Mouse (Mus musculus) testis, adult 2 months (tissue): Measurements from ENCODE around the gene Spi1. TPM values are rescaled to one million over a fixed set of nuclear protein-coding genes. Genes with fewer than 3 reads are reported as not detected.

ENCODE experiments used
- H3K27ac ChIP-seq: fragments of 200-500 bp; 2 replicates; pipeline ENCODE4 v1.5.1; 2012; ENCODE audit warnings: low read depth, low read length; ENCODE audit not compliant: control insufficient read depth, insufficient read depth
- H3K27me3 ChIP-seq: fragments of 200-500 bp; 2 replicates; pipeline ENCODE4 v1.6.1; 2012; ENCODE audit warnings: mild to moderate bottlenecking, low read length, moderate library complexity; ENCODE audit not compliant: control insufficient read depth, insufficient read depth
- H3K36me3 ChIP-seq: fragments of 200-500 bp; 2 replicates; pipeline ENCODE4 v1.6.1; 2012; ENCODE audit warnings: mild to moderate bottlenecking, low read length; ENCODE audit not compliant: control insufficient read depth, insufficient read depth
- H3K4me1 ChIP-seq: fragments of 200-500 bp; 2 replicates; pipeline ENCODE4 v1.6.1; 2012; ENCODE audit warnings: low read length; ENCODE audit not compliant: control insufficient read depth, insufficient read depth
- H3K4me3 ChIP-seq: fragments of 200-500 bp; 2 replicates; pipeline ENCODE4 v1.5.1; 2012; ENCODE audit warnings: low read depth, mild to moderate bottlenecking, low read length, moderate library complexity, mixed read lengths; ENCODE audit not compliant: control insufficient read depth
- CTCF ChIP-seq: fragments of 200-500 bp; IDR thresholded peaks from 2 replicates; pipeline ENCODE4 v1.5.1; 2012; ENCODE audit warnings: low read depth, mild to moderate bottlenecking, inconsistent platforms, low read length, moderate library complexity; ENCODE audit not compliant: control insufficient read depth, insufficient read depth, insufficient replicate concordance
- POLR2A ChIP-seq: fragments of 200-500 bp; IDR thresholded peaks from 2 replicates; pipeline ENCODE4 v1.6.1; 2012; ENCODE audit warnings: low read depth, mild to moderate bottlenecking, inconsistent platforms, low read length, moderate library complexity; ENCODE audit not compliant: control insufficient read depth
- polyA plus RNA-seq: library from polyadenylated mRNA; depleted of rRNA; stranded (reverse); fragments of >200 nt; gene quantifications from 2 replicates; pipeline ENCODE4 v1.2.3, GENCODE M21; 2012; rRNA removed

Spi1 gene
- polyA plus RNA-seq, 1 experiment, result 2.5 TPM

GRCm38 (mm10) chr2:91152885-91153377, 70.7 kb downstream of the Spi1 start:
- Histone ChIP-seq H3K4me1 (no peaks in the 10 kb centered on the region), H3K27me3 (no peaks in the 10 kb centered on the region), H3K36me3 (peaks cover 1% of the 10 kb centered on the region; the same call in 1 of the 2 replicates), H3K27ac (no peak overlapping the region), H3K4me3 (no peak overlapping the region)
- TF ChIP-seq CTCF, result no peak
- no peak for TF ChIP-seq POLR2A

- peaks cover 1% of the 10 kb centered on the region; the same call in 1 of the 2 replicates for H3K36me3 ChIP-seq
- H3K4me1 ChIP-seq, result no peaks in the 10 kb centered on the region
Measured at GRCm38 (mm10) chr2:91154091-91154490, 71.9 kb downstream of the Spi1 start.

GRCm38 (mm10) chr2:91157002-91157752, 75.0 kb downstream of the Spi1 start:
- no peaks in the 10 kb centered on the region for H3K4me1 ChIP-seq
- TF ChIP-seq POLR2A, result no peak
- no peak for TF ChIP-seq CTCF
- H3K27me3 ChIP-seq, result no peaks in the 10 kb centered on the region
- no peak overlapping the region for H3K27ac ChIP-seq
- no peak overlapping the region for H3K4me3 ChIP-seq
- peaks cover 1% of the 10 kb centered on the region; the same call in 1 of the 2 replicates for H3K36me3 ChIP-seq

More at GRCm38 (mm10) chr2:91154091-91154490, 71.9 kb downstream of the Spi1 start:
- Histone ChIP-seq H3K27ac (no peak overlapping the region), H3K27me3 (no peaks in the 10 kb centered on the region), H3K4me3 (no peak overlapping the region)
- TF ChIP-seq POLR2A (no peak), CTCF (no peak)

- Histone ChIP-seq H3K27ac (no peak overlapping the region), H3K4me1 (no peaks in the 10 kb centered on the region), H3K27me3 (no peaks in the 10 kb centered on the region), H3K4me3 (no peak overlapping the region), H3K36me3 (peaks cover 4% of the 10 kb centered on the region)
- TF ChIP-seq CTCF (no peak), POLR2A (no peak)
Measured at GRCm38 (mm10) chr2:91160591-91160990, 78.4 kb downstream of the Spi1 start.

- TF ChIP-seq POLR2A, result no peak
- TF ChIP-seq CTCF, result no peak
- Histone ChIP-seq H3K4me1 (no peaks in the 10 kb centered on the region), H3K4me3 (no peak overlapping the region), H3K27me3 (no peaks in the 10 kb centered on the region), H3K36me3 (peaks cover 4% of the 10 kb centered on the region), H3K27ac (no peak overlapping the region)
Measured at GRCm38 (mm10) chr2:91162952-91163351, 80.8 kb downstream of the Spi1 start.

GRCm38 (mm10) chr2:91163532-91163931, 81.3 kb downstream of the Spi1 start:
- TF ChIP-seq CTCF (no peak), POLR2A (no peak)
- Histone ChIP-seq H3K27me3 (no peaks in the 10 kb centered on the region), H3K4me1 (no peaks in the 10 kb centered on the region), H3K4me3 (no peak overlapping the region), H3K36me3 (peaks cover 4% of the 10 kb centered on the region), H3K27ac (no peak overlapping the region)

- Histone ChIP-seq H3K4me1 (no peaks in the 10 kb centered on the region), H3K27ac (no peak overlapping the region), H3K4me3 (no peak overlapping the region), H3K27me3 (no peaks in the 10 kb centered on the region), H3K36me3 (peaks cover 4% of the 10 kb centered on the region)
- TF ChIP-seq POLR2A (no peak), CTCF (no peak)
Measured at GRCm38 (mm10) chr2:91164991-91165390, 82.8 kb downstream of the Spi1 start.

Other genes with a start within 250 kb of the Spi1 start
- gene Mtch2, start 235.2 kb upstream of the Spi1 start, polyA plus RNA-seq, result 352 and 495 TPM in 2 replicates
- 390 and 487 TPM in 2 replicates for gene C1qtnf4, start 196.5 kb upstream of the Spi1 start, polyA plus RNA-seq
- 34.5 and 35.5 TPM in 2 replicates for gene Kbtbd4, start 177.7 kb upstream of the Spi1 start, polyA plus RNA-seq
- gene Ndufs3, start 177.6 kb upstream of the Spi1 start, polyA plus RNA-seq, result 139 and 170 TPM in 2 replicates
- 19.1 and 19.8 TPM in 2 replicates for gene Celf1, start 142.0 kb upstream of the Spi1 start, polyA plus RNA-seq
- 6.7 and 7.1 TPM in 2 replicates for gene Rapsn, start 46.8 kb upstream of the Spi1 start, polyA plus RNA-seq
- 435 and 494 TPM in 2 replicates for gene Psmc3, start 28.4 kb upstream of the Spi1 start, polyA plus RNA-seq
- gene Slc39a13, start 12.0 kb upstream of the Spi1 start, polyA plus RNA-seq, result 65.7 and 67.9 TPM in 2 replicates
- gene Mybpc3, start 35.8 kb downstream of the Spi1 start, polyA plus RNA-seq, result 0.04 TPM in 1 of 2 replicates, not detected in the other
- gene Madd, start 101.4 kb downstream of the Spi1 start, polyA plus RNA-seq, result 9.0 and 11.4 TPM in 2 replicates
- 20.0 and 22.8 TPM in 2 replicates for gene Nr1h3, start 120.4 kb downstream of the Spi1 start, polyA plus RNA-seq
- gene Acp2, start 120.5 kb downstream of the Spi1 start, polyA plus RNA-seq, result 11.9 and 12.0 TPM in 2 replicates
- 13.2 and 13.7 TPM in 2 replicates for gene Ddb2, start 154.6 kb downstream of the Spi1 start, polyA plus RNA-seq
- gene Pacsin3, start 173.6 kb downstream of the Spi1 start, polyA plus RNA-seq, result 3.9 and 5.7 TPM in 2 replicates
- gene Arfgap2, start 182.6 kb downstream of the Spi1 start, polyA plus RNA-seq, result 29.1 and 34.6 TPM in 2 replicates